In the genomic region with DNA sequence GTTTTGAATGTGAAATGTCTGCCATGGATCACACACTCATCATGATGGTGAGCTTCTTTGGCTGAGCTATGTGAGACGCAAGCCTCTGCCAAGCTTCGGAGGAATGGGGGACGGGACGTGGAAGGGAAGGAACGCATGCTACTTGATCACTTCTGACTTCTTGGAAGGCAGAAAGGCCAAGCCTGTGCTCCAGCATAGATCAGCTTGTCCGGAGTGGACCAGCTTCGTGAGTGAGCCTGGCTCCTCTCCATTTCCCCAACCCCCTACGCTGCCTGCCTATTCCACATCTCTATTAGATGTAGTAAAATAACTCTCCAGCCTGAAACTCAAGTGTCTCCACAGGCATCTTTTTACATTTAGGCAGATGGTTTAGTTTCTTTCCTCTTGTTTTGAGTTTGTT, we compare ENCODE assay signal across 12 mouse cellular contexts. TPM values are rescaled to one million over a fixed set of nuclear protein-coding genes. Genes with fewer than 3 reads are reported as not detected.
DNase-seq lines count a peak whose midpoint lies in the region; ATAC-seq and TF ChIP-seq lines count a peak whose summit lies in the region.
"Had no signal": no experiment of that assay in that cellular context is flagged by ENCODE, and none has a peak within 500 bp of the region (broad histone marks: within the 10 kb centered on the region; RNA-seq: fewer than 3 reads in every experiment).

No protein-coding gene starts in this region.

- H3K27ac ChIP-seq in intestine, embryonic 15.5 days, result no peak overlapping the region; the same call in 1 of the 2 replicates
- H3K27ac ChIP-seq in intestine, postnatal 0 days (ENCODE audit: low read depth, low read length), result no peak overlapping the region
- H3K27ac ChIP-seq: hindbrain, embryonic 15.5 days; liver, embryonic 15.5 days; midbrain, embryonic 12.5 days had no signal

- ATAC-seq in intestine, embryonic 15.5 days, result peak; percentile 68
- ATAC-seq in intestine, postnatal 0 days, result no peak
- ATAC-seq in Patski, result peak; percentile 57

- POLR2A ChIA-PET in Patski (lab: Charles Lee), result no interaction called here

- H3K36me3 ChIP-seq in intestine, embryonic 15.5 days, result no peaks in the 10 kb centered on the region
- H3K36me3 ChIP-seq in intestine, postnatal 0 days (ENCODE audit: control insufficient read depth, insufficient read depth), result no peaks in the 10 kb centered on the region
- H3K36me3 ChIP-seq: hindbrain, embryonic 15.5 days; liver, embryonic 15.5 days; midbrain, embryonic 12.5 days had no signal

- 63% methylated on average over 8 of the region's 8 CpGs for WGBS in intestine, embryonic 15.5 days
- WGBS in intestine, postnatal 0 days, result 72% methylated on average over 8 of the region's 8 CpGs

- no peak overlapping the region for H3K9ac ChIP-seq in intestine, embryonic 15.5 days
- no peak overlapping the region for H3K9ac ChIP-seq in intestine, postnatal 0 days (ENCODE audit: low read depth, low read length)
- H3K9ac ChIP-seq: hindbrain, embryonic 15.5 days; liver, embryonic 15.5 days; midbrain, embryonic 12.5 days had no signal

- no peaks in the 10 kb centered on the region for H3K9me3 ChIP-seq in intestine, embryonic 15.5 days
- no peaks in the 10 kb centered on the region for H3K9me3 ChIP-seq in intestine, postnatal 0 days (ENCODE audit: control insufficient read depth)
- H3K9me3 ChIP-seq: hindbrain, embryonic 15.5 days; liver, embryonic 15.5 days; midbrain, embryonic 12.5 days had no signal

- no peak for TF ChIP-seq POLR2A in brain, embryonic 14.5 days (IDR thresholded peaks at IDR 0.05; ENCODE audit: borderline replicate concordance, extremely low read depth, insufficient read depth, insufficient read length, poor library complexity, severe bottlenecking)

- TF ChIP-seq CTCF in intestine, postnatal 0 days (IDR thresholded peaks at IDR 0.05; ENCODE audit: low read depth), result no peak
- no peak for TF ChIP-seq CTCF in Patski (IDR thresholded peaks at IDR 0.05)
- no peak for TF ChIP-seq CTCF in brain, embryonic 14.5 days (IDR thresholded peaks at IDR 0.05; ENCODE audit: borderline replicate concordance, extremely low read depth, insufficient read depth, insufficient read length)

- H3K4me3 ChIP-seq in intestine, embryonic 15.5 days (replicated peaks), result no peak overlapping the region
- no peak overlapping the region for H3K4me3 ChIP-seq in intestine, postnatal 0 days (ENCODE audit: low read depth, low read length)
- H3K4me3 ChIP-seq: hindbrain, embryonic 15.5 days; liver, embryonic 15.5 days; midbrain, embryonic 12.5 days had no signal

- no peak for DNase-seq in Patski (ENCODE audit: low read depth, low spot score)
- peak; percentile 20 for DNase-seq in brain, embryonic 14.5 days (ENCODE audit: low read depth)
- DNase-seq in kidney, postnatal 25 days, result peak; percentile 53 to 73
- no peak for DNase-seq in adrenal gland, adult 8-10 months
- no peak for DNase-seq in left cerebral cortex, adult 11 months (ENCODE audit: low spot score)
- DNase-seq: cerebellum, adult 18-20 months; layer of hippocampus, adult 9-11 months had no signal

- no peak overlapping the region for H3K4me2 ChIP-seq in intestine, embryonic 15.5 days (replicated peaks)
- H3K4me2 ChIP-seq in intestine, postnatal 0 days (replicated peaks; ENCODE audit: low read depth), result no peak overlapping the region
- H3K4me2 ChIP-seq: hindbrain, embryonic 15.5 days; liver, embryonic 15.5 days; midbrain, embryonic 12.5 days had no signal

- H3K27me3 ChIP-seq in intestine, embryonic 15.5 days (replicated peaks), result no peaks in the 10 kb centered on the region
- no peaks in the 10 kb centered on the region for H3K27me3 ChIP-seq in intestine, postnatal 0 days (replicated peaks; ENCODE audit: control insufficient read depth, insufficient read depth, low read length)
- no peaks in the 10 kb centered on the region for H3K27me3 ChIP-seq in Patski
- H3K27me3 ChIP-seq: hindbrain, embryonic 15.5 days; liver, embryonic 15.5 days; midbrain, embryonic 12.5 days had no signal

- CTCF ChIA-PET in Patski (lab: Charles Lee), result interaction anchor here (0.9 kb wide), 1 partner anchor 37 kb away, joined by 3 read pairs; no protein-coding TSS in a partner anchor

- in situ Hi-C loops in Patski (cut with MboI; ENCODE audit: low pct_unique_long_range_greater_than_20kb), result no loop called here

- H3K4me1 ChIP-seq in intestine, embryonic 15.5 days (replicated peaks), result peaks cover 3% of the 10 kb centered on the region; the same call in 1 of the 2 replicates
- H3K4me1 ChIP-seq in intestine, postnatal 0 days (replicated peaks; ENCODE audit: control insufficient read depth, insufficient read depth, low read length), result peaks cover 14% of the 10 kb centered on the region; the same call in 1 of the 2 replicates
- H3K4me1 ChIP-seq: hindbrain, embryonic 15.5 days; midbrain, embryonic 12.5 days had no signal

RNA-seq across cellular contexts. Expression of a gene that starts 32.2 kb away (rescaled TPM):
- 61.4 and 70.9 TPM in 2 replicates for polyA plus RNA-seq in intestine, embryonic 15.5 days (2015; fragmentation: Nextera tagmentation; extraction: Ambion mirVana)
- polyA plus RNA-seq in intestine, postnatal 0 days (2015; fragmentation: Nextera tagmentation; extraction: Ambion mirVana), result 42.5 and 48.9 TPM in 2 replicates
- 59.2 TPM for polyA plus RNA-seq in Patski (2021)
- polyA plus RNA-seq in brain, embryonic 14.5 days (2012; rRNA removed), result 21.5 and 33.5 TPM in 2 replicates
- total RNA-seq in adrenal gland, adult 8-10 months (2022), result 1 to 10 TPM; 3.6 to 4.7 (median 4.1) TPM

Comparison
In these comparisons a context has a peak if more than half of its experiments do, and no peak if none do; other contexts are left out.
1. DNase-seq: peak in brain, embryonic 14.5 days (single experiment) and kidney, postnatal 25 days (2 of 2); none in Patski (single experiment), adrenal gland, adult 8-10 months (single experiment) and left cerebral cortex, adult 11 months (single experiment).